Mouse (Mus musculus): ENCODE data around the gene Sftpa1.

Sftpa1 gene

GRCm38 (mm10) chr14:41131540-41131939 is at the start of gene Sftpa1:
Sftpa1 (plus strand) TSS chr14:41131782.
- DNase-seq (ENCODE audit: low spot score in 2 of 2), result no peak

GRCm38 (mm10) chr14:41082408-41082807 is 49.2 kb upstream of the Sftpa1 start:
- no peak for DNase-seq (ENCODE audit: low spot score in 2 of 2)

- no peak for DNase-seq (ENCODE audit: low spot score in 2 of 2)
Observed at GRCm38 (mm10) chr14:41087509-41087908, 44.1 kb upstream of the Sftpa1 start.

- no peak for DNase-seq (ENCODE audit: low spot score in 2 of 2)
Observed at GRCm38 (mm10) chr14:41090777-41091176, 40.8 kb upstream of the Sftpa1 start.

- no peak for DNase-seq (ENCODE audit: low spot score in 2 of 2)
Observed at GRCm38 (mm10) chr14:41094114-41094513, 37.5 kb upstream of the Sftpa1 start.

- DNase-seq (ENCODE audit: low spot score in 2 of 2), result no peak
Observed at GRCm38 (mm10) chr14:41096296-41096860, 35.2 kb upstream of the Sftpa1 start.

- no peak for DNase-seq (ENCODE audit: low spot score in 2 of 2)
Observed at GRCm38 (mm10) chr14:41098726-41099125, 32.9 kb upstream of the Sftpa1 start.

GRCm38 (mm10) chr14:41100712-41101111 is 30.9 kb upstream of the Sftpa1 start:
- no peak for DNase-seq (ENCODE audit: low spot score in 2 of 2)

GRCm38 (mm10) chr14:41101242-41101641 is 30.3 kb upstream of the Sftpa1 start:
- DNase-seq (ENCODE audit: low spot score in 2 of 2), result no peak

GRCm38 (mm10) chr14:41102269-41102668 is 29.3 kb upstream of the Sftpa1 start:
- DNase-seq (ENCODE audit: low spot score in 2 of 2), result no peak

- DNase-seq (ENCODE audit: low spot score in 2 of 2), result no peak
Observed at GRCm38 (mm10) chr14:41104853-41105444, 26.6 kb upstream of the Sftpa1 start, which contains the start of gene Mat1a. Mat1a (plus strand) TSS chr14:41105035.

- DNase-seq (ENCODE audit: low spot score in 2 of 2), result no peak
Observed at GRCm38 (mm10) chr14:41111031-41111668, 20.4 kb upstream of the Sftpa1 start.

GRCm38 (mm10) chr14:41112944-41113343 is 18.6 kb upstream of the Sftpa1 start:
- no peak for DNase-seq (ENCODE audit: low spot score in 2 of 2)

- DNase-seq (ENCODE audit: low spot score in 2 of 2), result no peak
Observed at GRCm38 (mm10) chr14:41116271-41116670, 15.3 kb upstream of the Sftpa1 start.

- DNase-seq (ENCODE audit: low spot score in 2 of 2), result no peak
Observed at GRCm38 (mm10) chr14:41124683-41125082, 6.9 kb upstream of the Sftpa1 start.

GRCm38 (mm10) chr14:41127997-41128396 is 3.6 kb upstream of the Sftpa1 start:
- peak in 1 of 2 experiments; percentile 37 for DNase-seq (ENCODE audit: low spot score in 2 of 2)

GRCm38 (mm10) chr14:41137006-41137405 is 5.4 kb downstream of the Sftpa1 start:
- no peak for DNase-seq (ENCODE audit: low spot score in 2 of 2)

- DNase-seq (ENCODE audit: low spot score in 2 of 2), result no peak
Observed at GRCm38 (mm10) chr14:41140686-41141085, 9.1 kb downstream of the Sftpa1 start.

- DNase-seq (ENCODE audit: low spot score in 2 of 2), result no peak
Observed at GRCm38 (mm10) chr14:41146035-41146434, 14.5 kb downstream of the Sftpa1 start.

- no peak for DNase-seq (ENCODE audit: low spot score in 2 of 2)
Observed at GRCm38 (mm10) chr14:41146922-41147321, 15.3 kb downstream of the Sftpa1 start.

GRCm38 (mm10) chr14:41147356-41147755 is 15.8 kb downstream of the Sftpa1 start:
- no peak for DNase-seq (ENCODE audit: low spot score in 2 of 2)

GRCm38 (mm10) chr14:41151220-41151898 is 19.8 kb downstream of the Sftpa1 start, which contains the start of gene Mbl1:
Mbl1 (plus strand) TSS chr14:41151458.
- DNase-seq (ENCODE audit: low spot score in 2 of 2), result no peak

- no peak for DNase-seq (ENCODE audit: low spot score in 2 of 2)
Observed at GRCm38 (mm10) chr14:41160076-41160475, 28.5 kb downstream of the Sftpa1 start.

Measured in frontal cortex, postnatal 14 days (tissue).